Mouse (Mus musculus): ENCODE data around the gene Tmem14a. TPM values are rescaled to one million over a fixed set of nuclear protein-coding genes. Genes with fewer than 3 reads are reported as not detected.
"Not testable (repeated sequence)": the region's sequence is repeated elsewhere in the genome, so short reads cannot be mapped to it uniquely, and the experiment has no call there.

Tmem14a gene
- 0.52 TPM for polyA plus RNA-seq (2012; fragmentation: generic; extraction: Trizol)

- no peaks in the 10 kb centered on the region for H3K36me3 ChIP-seq (ENCODE audit: control insufficient read depth, insufficient read depth)
- H3K27me3 ChIP-seq (ENCODE audit: control insufficient read depth, insufficient read depth, insufficient read length) = no peaks in the 10 kb centered on the region
- no peak within 1 kb of the TSS for H3ac ChIP-seq (ENCODE audit: control insufficient read depth, insufficient read length)
- peak within 1 kb of the TSS; percentile 82 for H3K4me2 ChIP-seq (ENCODE audit: low read depth)
- peak within 1 kb of the TSS; percentile 20 for H3K4me3 ChIP-seq
- TF ChIP-seq TCF12 (IDR thresholded peaks at IDR 0.05; ENCODE audit: insufficient read depth, poor library complexity, severe bottlenecking) (no peak), MYOD1 (IDR thresholded peaks at IDR 0.05; ENCODE audit: control insufficient read depth in 1 of 3, insufficient read length in 2 of 3, low read depth in 2 of 3) (no peak), POLR2AphosphoS2 (IDR thresholded peaks at IDR 0.05; ENCODE audit: insufficient read length, low read depth) (no peak), REST (IDR thresholded peaks at IDR 0.05; ENCODE audit: insufficient read depth, insufficient read length) (no peak), E2F4 (IDR thresholded peaks at IDR 0.05; ENCODE audit: insufficient read depth) (no peak), TCF3 (IDR thresholded peaks at IDR 0.05; ENCODE audit: insufficient read length, low read depth) (no peak)
- no peaks in the 10 kb centered on the region for H3K79me2 ChIP-seq (ENCODE audit: control insufficient read depth, insufficient read depth)
Observed at GRCm38 (mm10) chr1:21218489-21218919, at the start of gene Tmem14a. Gene Tmem14a (plus strand): TSS chr1:21218575.

- Histone ChIP-seq H3ac (ENCODE audit: control insufficient read depth, insufficient read length) (no peak overlapping the region), H3K79me2 (ENCODE audit: control insufficient read depth, insufficient read depth) (no peaks in the 10 kb centered on the region), H3K36me3 (ENCODE audit: control insufficient read depth, insufficient read depth) (no peaks in the 10 kb centered on the region), H3K4me3 (no peak overlapping the region), H3K4me2 (ENCODE audit: low read depth) (no peak overlapping the region), H3K27me3 (ENCODE audit: control insufficient read depth, insufficient read depth, insufficient read length) (no peaks in the 10 kb centered on the region)
- TF ChIP-seq MYOG (IDR thresholded peaks at IDR 0.05; ENCODE audit: control insufficient read depth in 1 of 3, insufficient read depth in 1 of 3, insufficient read length in 2 of 3, low read depth in 2 of 3) (no peak), E2F4 (IDR thresholded peaks at IDR 0.05; ENCODE audit: insufficient read depth) (no peak), USF1 (IDR thresholded peaks at IDR 0.05; ENCODE audit: low read depth) (no peak), MAX (IDR thresholded peaks at IDR 0.05; ENCODE audit: low read depth) (no peak), POLR2AphosphoS2 (IDR thresholded peaks at IDR 0.05; ENCODE audit: insufficient read length, low read depth) (no peak), POLR2A (IDR thresholded peaks at IDR 0.05; ENCODE audit: insufficient read length, low read depth) (no peak), TCF12 (IDR thresholded peaks at IDR 0.05; ENCODE audit: insufficient read depth, poor library complexity, severe bottlenecking) (no peak), MYOD1 (IDR thresholded peaks at IDR 0.05; ENCODE audit: control insufficient read depth in 1 of 3, insufficient read length in 2 of 3, low read depth in 2 of 3) (no peak), CEBPB (IDR thresholded peaks at IDR 0.05; ENCODE audit: insufficient read depth, poor library complexity, severe bottlenecking) (no peak), SRF (IDR thresholded peaks at IDR 0.05; ENCODE audit: control insufficient read depth, insufficient read length, low read depth) (no peak), TCF3 (IDR thresholded peaks at IDR 0.05; ENCODE audit: insufficient read length, low read depth) (no peak), REST (IDR thresholded peaks at IDR 0.05; ENCODE audit: insufficient read depth, insufficient read length) (no peak)
Observed at GRCm38 (mm10) chr1:21185196-21185595, 33.2 kb upstream of the Tmem14a start.

- Histone ChIP-seq H3ac (ENCODE audit: control insufficient read depth, insufficient read length) (no peak overlapping the region), H3K79me2 (ENCODE audit: control insufficient read depth, insufficient read depth) (no peaks in the 10 kb centered on the region), H3K36me3 (ENCODE audit: control insufficient read depth, insufficient read depth) (no peaks in the 10 kb centered on the region), H3K4me3 (no peak overlapping the region), H3K27me3 (ENCODE audit: control insufficient read depth, insufficient read depth, insufficient read length) (no peaks in the 10 kb centered on the region), H3K4me2 (ENCODE audit: low read depth) (no peak overlapping the region)
- TF ChIP-seq REST (IDR thresholded peaks at IDR 0.05; ENCODE audit: insufficient read depth, insufficient read length) (no peak), E2F4 (IDR thresholded peaks at IDR 0.05; ENCODE audit: insufficient read depth) (no peak)
Observed at GRCm38 (mm10) chr1:21206241-21206640, 12.1 kb upstream of the Tmem14a start.

GRCm38 (mm10) chr1:21213537-21213936 lies 4.8 kb upstream of the Tmem14a start:
- H3ac ChIP-seq (ENCODE audit: control insufficient read depth, insufficient read length); H3K36me3 ChIP-seq (ENCODE audit: control insufficient read depth, insufficient read depth); H3K27me3 ChIP-seq (ENCODE audit: control insufficient read depth, insufficient read depth, insufficient read length); H3K4me2 ChIP-seq (ENCODE audit: low read depth); H3K4me3 ChIP-seq; H3K79me2 ChIP-seq (ENCODE audit: control insufficient read depth, insufficient read depth): not testable (repeated sequence)

GRCm38 (mm10) chr1:21213991-21214692 lies 4.2 kb upstream of the Tmem14a start:
- H3K4me2 ChIP-seq (ENCODE audit: low read depth); H3K27me3 ChIP-seq (ENCODE audit: control insufficient read depth, insufficient read depth, insufficient read length); H3ac ChIP-seq (ENCODE audit: control insufficient read depth, insufficient read length); H3K4me3 ChIP-seq; H3K36me3 ChIP-seq (ENCODE audit: control insufficient read depth, insufficient read depth); H3K79me2 ChIP-seq (ENCODE audit: control insufficient read depth, insufficient read depth): not testable (repeated sequence)

- H3K4me2 ChIP-seq (ENCODE audit: low read depth) = no peak overlapping the region
- TF ChIP-seq POLR2AphosphoS2 (IDR thresholded peaks at IDR 0.05; ENCODE audit: insufficient read length, low read depth) (no peak), USF1 (IDR thresholded peaks at IDR 0.05; ENCODE audit: low read depth) (no peak), CEBPB (IDR thresholded peaks at IDR 0.05; ENCODE audit: insufficient read depth, poor library complexity, severe bottlenecking) (no peak), POLR2A (IDR thresholded peaks at IDR 0.05; ENCODE audit: insufficient read length, low read depth) (no peak), MYOD1 (IDR thresholded peaks at IDR 0.05; ENCODE audit: control insufficient read depth in 1 of 3, insufficient read length in 2 of 3, low read depth in 2 of 3) (no peak), REST (IDR thresholded peaks at IDR 0.05; ENCODE audit: insufficient read depth, insufficient read length) (no peak), MYOG (IDR thresholded peaks at IDR 0.05; ENCODE audit: control insufficient read depth in 1 of 3, insufficient read depth in 1 of 3, insufficient read length in 2 of 3, low read depth in 2 of 3) (no peak), TCF12 (IDR thresholded peaks at IDR 0.05; ENCODE audit: insufficient read depth, poor library complexity, severe bottlenecking) (no peak), E2F4 (IDR thresholded peaks at IDR 0.05; ENCODE audit: insufficient read depth) (no peak), MAX (IDR thresholded peaks at IDR 0.05; ENCODE audit: low read depth) (no peak)
- no peak overlapping the region for H3ac ChIP-seq (ENCODE audit: control insufficient read depth, insufficient read length)
- H3K27me3 ChIP-seq (ENCODE audit: control insufficient read depth, insufficient read depth, insufficient read length) = no peaks in the 10 kb centered on the region
- H3K79me2 ChIP-seq (ENCODE audit: control insufficient read depth, insufficient read depth) = no peaks in the 10 kb centered on the region
- no peaks in the 10 kb centered on the region for H3K36me3 ChIP-seq (ENCODE audit: control insufficient read depth, insufficient read depth)
- no peak overlapping the region for H3K4me3 ChIP-seq
Observed at GRCm38 (mm10) chr1:21227756-21228395, 9.5 kb downstream of the Tmem14a start.

GRCm38 (mm10) chr1:21228740-21229722 lies 10.7 kb downstream of the Tmem14a start:
- not testable (repeated sequence) for H3ac ChIP-seq (ENCODE audit: control insufficient read depth, insufficient read length); H3K36me3 ChIP-seq (ENCODE audit: control insufficient read depth, insufficient read depth); H3K79me2 ChIP-seq (ENCODE audit: control insufficient read depth, insufficient read depth); H3K4me3 ChIP-seq; H3K4me2 ChIP-seq (ENCODE audit: low read depth); H3K27me3 ChIP-seq (ENCODE audit: control insufficient read depth, insufficient read depth, insufficient read length)
